Mouse (Mus musculus) liver, adult 2 months (tissue): ENCODE measurements at regions not wholly inside any gene's neighbourhood (a gene's known extent, or its start where the extent isn't known, plus 50 kb on each side); places are given as distances from the start of the nearest gene placed in this dataset.

Experiments
- CTCF ChIP-seq: fragments of 200-500 bp; IDR thresholded peaks from 2 replicates; pipeline ENCODE4 v1.5.1; 2011; ENCODE audit warnings: low read depth, low read length, control low read depth
- POLR2A ChIP-seq: fragments of 200-500 bp; IDR thresholded peaks from 2 replicates; pipeline ENCODE4 v1.6.1; 2011; ENCODE audit warnings: low read length, control low read depth; ENCODE audit not compliant: insufficient read depth; ENCODE audit errors: extremely low read depth

DNA sequence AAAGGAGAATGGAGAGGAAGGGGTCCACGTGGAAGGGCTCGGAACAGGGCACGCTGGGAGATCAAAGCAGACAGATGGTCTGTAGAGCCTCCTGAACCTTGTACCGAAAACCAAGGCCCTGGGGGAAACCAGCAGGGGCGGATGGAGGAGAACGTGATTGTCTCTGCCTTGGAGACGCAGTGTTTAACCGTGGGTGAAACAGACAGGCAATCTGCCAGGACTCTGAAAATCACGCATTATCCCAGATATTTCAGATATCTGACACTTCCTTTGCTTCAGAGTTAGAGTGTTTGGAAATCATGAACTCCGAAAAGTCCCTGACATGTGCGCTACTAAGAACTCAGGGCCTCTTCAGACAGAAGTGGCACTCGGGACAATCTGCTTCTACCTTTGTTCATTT, 126.1 kb downstream of the Cenpf start:
- no peak for TF ChIP-seq CTCF
- no peak for TF ChIP-seq POLR2A
